Mouse (Mus musculus): ENCODE data around the gene Gm17581.

Gene Gm17581

GRCm38 (mm10) chr2:155691336-155691722 is 44.3 kb downstream of the Gm17581 start:
- no peak for DNase-seq (ENCODE audit: low spot score)

GRCm38 (mm10) chr2:155689211-155689610 is 46.5 kb downstream of the Gm17581 start:
- no peak for DNase-seq (ENCODE audit: low spot score)

GRCm38 (mm10) chr2:155687746-155688145 is 47.9 kb downstream of the Gm17581 start:
- DNase-seq (ENCODE audit: low spot score) = no peak

GRCm38 (mm10) chr2:155686572-155686971 is 49.1 kb downstream of the Gm17581 start:
- no peak for DNase-seq (ENCODE audit: low spot score)

All from layer of hippocampus, adult 9-10 months (tissue).